Mouse (Mus musculus) kidney, adult 9 months (tissue): ENCODE measurements around the gene Cobl.
A peak's percentile ranks its signal among the peaks of the same experiment; 100 is the strongest.

Experiments
- DNase-seq: peaks from one replicate; pipeline ENCODE4 v3.0.0; 2022

Cobl gene

DNA sequence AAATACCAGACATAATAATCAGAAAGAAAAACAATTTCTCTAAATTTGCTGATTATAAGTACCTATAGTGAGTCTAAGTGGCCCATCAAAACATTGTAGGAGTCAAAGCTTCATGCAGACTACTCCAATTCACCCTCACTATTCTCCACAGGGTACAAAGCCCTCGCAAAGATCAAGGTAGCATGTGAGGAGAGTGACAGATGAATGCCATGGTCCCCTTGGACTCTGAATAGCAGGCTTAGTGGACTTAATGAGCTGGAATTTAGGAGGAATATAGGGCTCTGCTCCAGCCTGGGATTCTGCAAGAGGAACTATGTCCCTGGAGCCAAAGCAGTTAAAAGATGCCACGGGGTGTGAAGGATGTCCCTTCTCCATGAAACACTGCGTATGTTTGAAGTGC, 88.1 kb downstream of the Cobl start:
- no peak for DNase-seq

DNA sequence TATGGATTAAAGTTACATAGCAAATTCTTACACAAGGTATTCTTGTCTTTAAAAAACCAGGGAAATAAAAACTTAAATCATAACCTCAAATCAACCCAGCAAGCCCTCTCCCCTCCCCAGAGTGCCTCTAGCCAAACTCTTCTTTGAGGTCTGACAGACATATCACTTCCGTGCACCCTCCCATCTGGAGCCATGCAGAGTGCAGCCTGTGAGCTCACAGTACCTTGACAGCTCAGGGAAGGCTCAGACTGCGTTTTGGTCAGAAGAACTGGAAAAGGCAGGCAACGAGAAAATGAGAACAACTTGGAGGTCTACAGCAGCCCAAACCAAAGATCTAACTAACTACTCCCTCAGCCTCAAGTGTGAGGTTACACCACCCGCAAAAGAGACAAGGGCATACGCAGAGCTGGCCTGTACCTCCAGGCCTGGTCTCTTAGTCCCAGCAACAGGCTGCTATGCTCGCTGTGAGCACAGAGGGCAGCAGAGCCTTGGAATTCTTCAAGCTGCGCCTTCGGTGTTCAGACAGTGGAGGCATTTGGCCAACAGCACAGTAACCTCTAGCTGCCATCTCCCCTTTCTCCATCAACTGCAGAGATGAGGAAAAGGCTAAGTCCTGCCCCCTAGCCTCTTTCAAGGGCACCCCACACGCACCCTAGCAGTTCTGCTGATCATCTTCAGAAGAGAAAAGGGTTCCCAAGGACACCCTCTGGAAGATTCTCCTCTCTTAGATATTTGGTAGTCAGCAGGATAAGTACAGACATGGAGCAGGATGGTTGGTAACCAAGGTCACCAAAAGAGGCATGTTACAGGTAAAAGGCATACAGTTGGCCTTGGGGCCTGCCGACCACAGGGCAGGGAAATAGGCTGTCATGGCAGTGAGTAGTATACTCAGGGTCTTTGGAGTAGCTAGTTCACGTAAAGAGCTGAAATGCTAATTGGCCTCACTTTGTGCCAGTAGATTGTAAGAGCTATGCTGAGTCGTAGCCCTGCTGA, 91.4 kb downstream of the Cobl start:
- DNase-seq = peak; percentile 86

- no peak for DNase-seq
Measured at GRCm38 (mm10) chr11:12370957-12371356, 93.8 kb downstream of the Cobl start.

DNA sequence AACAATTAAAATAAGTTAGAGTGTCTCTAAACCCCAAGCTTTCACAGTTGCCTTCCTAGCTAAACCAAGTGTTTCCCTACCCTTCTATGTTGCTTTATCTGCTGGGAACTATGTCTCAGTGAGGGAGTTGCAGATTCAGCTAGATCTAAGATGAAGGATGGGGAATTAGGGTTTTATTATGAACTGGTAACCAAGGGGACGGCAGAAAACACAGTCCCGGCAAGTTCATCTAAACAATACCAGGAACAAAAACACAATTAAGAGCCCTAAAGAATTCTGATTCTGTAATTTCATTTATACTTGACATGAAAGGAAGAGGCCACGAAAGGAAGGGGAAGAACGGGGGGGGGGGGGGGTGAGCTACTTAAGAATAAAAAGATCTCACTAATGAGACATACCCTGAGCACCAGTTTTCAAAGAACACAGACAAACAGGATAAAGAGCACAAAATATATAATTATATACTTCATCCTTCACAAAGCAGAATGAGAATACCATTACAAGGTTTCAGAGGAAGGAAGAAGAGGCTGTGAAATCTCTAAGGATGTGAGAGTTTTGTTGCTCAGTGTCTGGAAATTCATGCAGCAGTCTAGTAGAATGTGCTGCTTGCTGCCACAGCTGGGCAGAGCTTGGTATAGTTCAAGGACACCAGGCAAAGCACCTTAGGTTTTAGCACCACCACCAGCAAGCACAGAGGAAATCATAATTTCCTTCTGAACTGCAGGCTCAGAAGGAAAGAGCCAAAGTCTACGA, 97.2 kb downstream of the Cobl start:
- no peak for DNase-seq

DNA sequence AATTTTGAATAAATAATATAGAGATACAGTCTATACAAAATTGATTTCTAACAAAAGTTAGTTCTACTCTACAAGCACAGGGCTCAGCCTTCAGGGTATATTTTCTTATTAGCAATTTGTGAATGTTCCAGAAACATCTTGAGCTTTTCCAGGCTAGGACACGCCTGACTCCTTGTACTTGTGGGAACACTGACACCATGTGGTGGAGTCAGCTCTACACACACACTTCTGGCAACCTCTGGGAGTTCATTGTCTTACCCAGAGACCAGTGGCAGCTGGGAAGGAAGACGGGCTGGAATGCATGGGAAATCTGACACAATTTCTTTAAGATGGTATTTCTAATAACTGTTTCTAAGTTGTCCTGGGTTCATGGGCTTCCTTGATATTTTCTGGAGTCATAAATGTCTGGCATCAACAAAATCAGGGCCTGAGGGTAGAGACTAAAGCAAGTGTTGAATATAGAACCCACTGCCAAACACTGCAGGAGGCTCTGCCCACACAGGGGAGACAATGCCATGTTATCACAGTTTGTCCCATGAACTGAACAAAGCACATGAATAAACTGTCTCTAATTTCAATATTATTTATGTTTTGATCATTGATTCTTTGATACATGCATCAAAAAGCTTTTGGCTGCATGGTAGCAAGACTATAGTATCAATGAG, 105.3 kb downstream of the Cobl start:
- peak; percentile 74 for DNase-seq

- DNase-seq = no peak
Measured at GRCm38 (mm10) chr11:12358602-12359001, 106.2 kb downstream of the Cobl start.

DNA sequence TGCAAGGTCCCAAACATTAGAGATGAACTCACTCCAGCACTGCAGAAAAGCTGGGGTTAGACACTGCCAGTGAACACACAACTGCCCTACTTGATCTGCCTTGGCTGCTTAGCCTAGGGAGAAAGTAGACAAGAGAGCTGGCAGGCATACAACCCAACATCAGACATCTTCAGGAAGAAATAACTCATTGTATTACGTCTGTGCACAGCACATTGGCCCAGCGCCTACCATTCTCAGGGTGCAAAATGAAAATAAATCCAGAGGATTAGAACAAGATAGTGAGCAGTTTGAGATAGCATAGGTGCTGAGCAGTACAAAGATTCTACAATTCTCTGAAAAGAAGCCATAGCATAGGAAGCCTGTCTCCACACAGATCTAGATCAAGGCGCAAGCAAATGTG, 109.1 kb downstream of the Cobl start:
- DNase-seq = peak; percentile 75

DNA sequence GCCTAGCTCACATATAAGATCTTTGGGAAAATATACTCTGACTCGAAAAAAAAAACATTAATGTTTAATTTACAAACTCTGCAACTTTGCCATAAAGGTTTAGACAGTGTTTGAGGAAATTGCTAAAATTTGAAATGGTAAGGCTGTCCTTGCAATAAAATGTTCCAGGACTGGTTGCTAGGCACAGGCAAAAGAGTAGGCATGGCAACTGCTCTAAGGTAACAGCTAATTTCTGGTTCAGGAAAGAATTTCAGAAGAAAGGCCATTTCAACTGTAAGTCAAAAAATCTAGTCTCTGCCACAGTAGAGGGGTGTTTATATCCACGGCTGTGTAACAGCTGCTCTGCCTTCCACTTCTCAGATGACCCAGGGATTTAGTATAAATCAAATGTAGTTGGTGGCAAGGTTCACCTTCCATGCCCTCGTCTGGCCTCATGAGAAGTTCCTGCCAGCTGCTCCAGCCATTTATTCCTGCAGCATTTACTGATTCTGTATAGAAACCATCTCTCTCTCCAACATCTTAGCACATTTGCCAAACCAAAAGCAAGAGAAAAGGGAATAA, 113.7 kb downstream of the Cobl start:
- no peak for DNase-seq

DNA sequence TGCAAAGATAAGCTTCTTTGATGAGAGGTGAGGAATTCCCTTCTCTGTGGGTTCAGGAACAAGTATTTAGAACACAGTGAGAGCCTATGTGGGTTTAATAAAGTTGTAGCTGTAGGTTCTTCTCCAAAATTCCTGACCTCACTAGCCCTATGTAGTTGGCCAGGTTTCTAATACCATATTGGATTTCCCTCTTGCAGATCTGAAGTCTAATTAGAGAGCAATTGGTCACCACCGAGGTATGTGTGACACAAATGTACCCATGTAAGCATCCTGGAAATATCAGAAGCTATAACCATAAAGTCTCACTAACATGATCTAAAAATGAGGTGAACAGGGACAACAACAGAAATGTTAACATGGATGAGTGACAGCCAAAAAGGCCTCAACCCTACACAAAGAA, 114.7 kb downstream of the Cobl start:
- no peak for DNase-seq

- DNase-seq = no peak
Measured at GRCm38 (mm10) chr11:12346486-12346885, 118.3 kb downstream of the Cobl start.

- DNase-seq = no peak
Measured at GRCm38 (mm10) chr11:12343686-12344085, 121.1 kb downstream of the Cobl start.

- no peak for DNase-seq
Measured at GRCm38 (mm10) chr11:12340697-12341096, 124.1 kb downstream of the Cobl start.

GRCm38 (mm10) chr11:12336145-12336544, 128.6 kb downstream of the Cobl start:
- DNase-seq = peak; percentile 75

- peak; percentile 34 for DNase-seq
Measured at GRCm38 (mm10) chr11:12331997-12332396, 132.8 kb downstream of the Cobl start.

DNA sequence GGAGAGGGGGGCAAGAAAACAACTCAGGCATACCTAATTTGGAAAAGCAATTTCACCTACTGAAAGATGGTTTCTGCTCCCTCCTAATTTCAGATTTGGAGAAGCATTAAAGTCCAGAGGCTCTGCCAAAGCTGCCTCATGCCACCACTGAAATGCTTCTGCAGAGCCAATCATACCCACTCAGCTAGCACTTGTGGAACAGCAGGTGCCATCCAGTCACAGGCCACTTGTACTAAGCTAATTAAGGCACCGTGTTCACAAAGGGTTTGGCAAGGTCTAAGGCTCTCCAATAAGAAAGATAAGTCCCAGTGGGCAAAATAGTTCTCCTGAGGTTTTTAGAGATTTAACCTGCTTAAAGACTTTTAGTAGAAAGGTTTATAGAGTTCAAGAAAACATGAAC, 143.3 kb downstream of the Cobl start:
- no peak for DNase-seq

GRCm38 (mm10) chr11:12319318-12319717, 145.4 kb downstream of the Cobl start:
- no peak for DNase-seq

DNA sequence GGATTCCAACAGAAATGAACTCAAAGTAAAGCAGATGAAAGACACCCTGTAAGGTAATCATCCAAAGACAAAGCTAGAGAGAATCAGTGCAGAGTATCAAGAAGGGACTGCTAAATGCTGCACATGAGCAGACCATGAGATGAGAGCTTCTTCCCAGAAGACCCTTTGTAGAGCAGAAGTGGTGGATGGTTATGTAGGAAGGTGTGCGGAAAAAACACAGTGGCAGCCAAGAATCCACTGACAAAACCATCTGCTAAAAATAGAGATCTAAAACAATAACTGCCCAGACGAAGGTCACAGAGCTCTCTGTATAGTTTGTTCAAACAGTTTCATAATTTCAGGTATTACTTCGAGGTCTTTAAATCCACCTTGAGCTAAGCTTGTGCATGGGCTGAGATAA, 149.1 kb downstream of the Cobl start:
- DNase-seq = no peak

DNA sequence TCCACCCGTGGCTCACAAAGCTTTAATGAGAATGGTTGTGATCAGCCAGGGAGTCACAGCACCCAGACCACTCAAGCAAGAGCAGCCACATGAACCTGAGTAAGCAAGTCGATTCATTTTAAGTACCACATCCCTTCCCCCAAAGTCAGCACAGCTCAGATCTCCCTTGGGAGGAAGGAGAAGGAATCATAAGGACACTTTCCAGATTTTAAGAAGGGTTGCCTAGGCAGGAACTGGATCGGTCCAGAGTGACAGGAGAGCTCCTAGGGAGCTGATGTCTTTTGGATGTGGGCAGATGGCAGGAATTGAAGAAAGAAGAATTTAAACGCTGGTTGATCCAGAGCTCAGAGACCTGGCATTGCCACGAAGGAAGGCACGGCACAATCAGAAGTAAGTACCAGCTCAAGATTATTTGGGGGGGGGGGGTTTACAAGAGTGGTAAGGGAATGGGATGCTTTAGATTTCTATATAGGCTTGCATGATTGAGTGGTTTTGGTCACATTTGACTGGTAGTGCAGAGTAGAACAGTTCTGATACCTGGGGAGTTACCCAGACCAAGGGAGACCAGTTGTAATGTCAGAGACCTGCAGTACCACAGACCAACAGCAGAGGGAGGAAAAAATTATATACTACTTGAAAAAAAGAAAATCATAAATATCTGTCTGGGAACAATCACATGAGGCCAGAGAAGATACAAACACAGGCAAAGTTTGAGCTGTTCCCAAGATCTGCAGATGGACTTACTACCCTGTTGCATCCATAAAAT, 150.3 kb downstream of the Cobl start:
- DNase-seq = peak; percentile 67

GRCm38 (mm10) chr11:12311419-12311818, 153.3 kb downstream of the Cobl start:
- DNase-seq = no peak

- no peak for DNase-seq
Measured at GRCm38 (mm10) chr11:12309423-12310023, 155.2 kb downstream of the Cobl start.

DNA sequence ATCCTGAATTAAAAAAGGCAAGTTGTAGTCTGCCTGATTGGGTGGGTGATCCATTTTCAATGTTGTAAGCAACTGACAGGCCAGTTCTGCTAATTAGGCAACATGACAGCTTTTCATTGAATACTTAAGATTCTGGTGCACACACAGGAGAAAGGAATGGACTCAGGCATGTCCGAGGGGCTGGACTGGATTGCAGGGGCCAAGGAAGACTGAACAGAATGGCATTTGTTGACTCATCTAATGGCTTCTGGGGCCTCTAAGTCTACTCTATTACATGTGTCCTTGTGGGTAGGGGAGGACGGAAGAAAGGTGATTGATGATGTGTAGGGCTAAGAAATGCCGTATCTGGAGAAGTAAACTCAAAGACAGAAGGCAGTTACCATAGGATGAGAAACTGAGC, 159.9 kb downstream of the Cobl start:
- no peak for DNase-seq
